Mouse (Mus musculus) midbrain, embryonic 12.5 days (tissue): ENCODE data around the gene Csrnp3. TPM values are rescaled to one million over a fixed set of nuclear protein-coding genes. Genes with fewer than 3 reads are reported as not detected.

Source experiments
- ATAC-seq: fragments of 200-750 bp; cut with Nextera tagmentation; 2 replicates; pipeline ENCODE4 v1.8.0; 2017; ENCODE audit warnings: low read depth, moderate TSS enrichment, moderate library complexity; ENCODE audit not compliant: low FRiP score
- H3K27ac ChIP-seq: fragments of 300-500 bp; sonication (generic); replicated peaks from 2 replicates; pipeline ENCODE4 v1.5.1; 2016; ENCODE audit warnings: mild to moderate bottlenecking
- H3K27me3 ChIP-seq: fragments of 300-500 bp; sonication (generic); 2 replicates; pipeline ENCODE4 v1.6.1; 2016; ENCODE audit warnings: mild to moderate bottlenecking
- H3K36me3 ChIP-seq: fragments of 300-500 bp; sonication (generic); 2 replicates; pipeline ENCODE4 v1.6.1; 2016
- H3K4me1 ChIP-seq: fragments of 300-500 bp; sonication (generic); 2 replicates; pipeline ENCODE4 v1.6.1; 2016
- H3K4me2 ChIP-seq: fragments of 300-500 bp; sonication (generic); replicated peaks from 2 replicates; pipeline ENCODE4 v1.6.1; 2016; ENCODE audit warnings: mild to moderate bottlenecking, moderate library complexity
- H3K4me3 ChIP-seq: fragments of 300-500 bp; sonication (generic); 2 replicates; pipeline ENCODE4 v1.5.1; 2016; ENCODE audit warnings: mild to moderate bottlenecking
- H3K9ac ChIP-seq: fragments of 300-500 bp; sonication (generic); replicated peaks from 2 replicates; pipeline ENCODE4 v1.6.1; 2016; ENCODE audit warnings: mild to moderate bottlenecking, moderate library complexity
- H3K9me3 ChIP-seq: fragments of 300-500 bp; sonication (generic); 2 replicates; pipeline ENCODE4 v1.6.1; 2016; ENCODE audit warnings: mild to moderate bottlenecking
- WGBS: fragments of 180-500 bp; shearing (Covaris S2); methylation state at CpG from one replicate; pipeline ENCODE4 v1.1.7; 2016; 5-methylcytosine and 5-hydroxymethylcytosine counted together
- polyA plus RNA-seq: library from polyadenylated mRNA; unstranded; fragments of >200 nt; fragmentation: Nextera tagmentation; extraction: Ambion mirVana; gene quantifications from 2 replicates; pipeline ENCODE4 v1.2.1, GENCODE M21; 2016

Csrnp3 gene
- polyA plus RNA-seq, 1 experiment from 2014 or later = 32.7 TPM

DNA sequence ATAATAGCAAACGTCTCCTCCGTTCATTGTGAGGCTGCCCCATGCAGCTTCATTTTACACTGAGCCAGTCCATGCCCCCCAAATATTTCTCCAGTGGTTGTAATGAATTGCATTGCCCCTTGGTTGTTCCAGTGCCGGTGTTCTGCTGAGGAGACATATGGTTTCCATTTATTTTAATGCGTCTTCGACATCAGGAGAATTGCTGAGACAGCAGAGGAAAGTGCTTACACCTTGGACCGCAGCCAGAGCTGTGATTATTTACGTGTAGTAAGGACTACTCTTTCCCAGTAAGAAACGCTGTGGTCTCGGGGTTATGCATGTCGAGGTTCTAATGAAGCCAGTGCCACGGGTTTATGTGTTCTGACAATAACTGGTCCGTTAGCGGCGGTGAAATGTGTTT is 147.8 kb downstream of the Csrnp3 start:
- H3K9ac ChIP-seq = no peak overlapping the region
- WGBS = 50% methylated on average over 14 of the region's 14 CpGs

GRCm38 (mm10) chr2:65994886-65995468 is 149.4 kb downstream of the Csrnp3 start:
- Histone ChIP-seq H3K9ac (no peak overlapping the region), H3K9me3 (no peaks in the 10 kb centered on the region), H3K4me3 (no peak overlapping the region), H3K27ac (peak overlapping the region; percentile 89), H3K4me2 (peak overlapping the region; percentile 35), H3K36me3 (no peaks in the 10 kb centered on the region), H3K27me3 (no peaks in the 10 kb centered on the region), H3K4me1 (peaks cover 38% of the 10 kb centered on the region)
- peak; percentile 97 for ATAC-seq
- 13% methylated on average over 13 of the region's 13 CpGs for WGBS

More for the DNA sequence above, 147.8 kb downstream of the Csrnp3 start:
- ATAC-seq = no peak
- H3K4me1 ChIP-seq = peaks cover 38% of the 10 kb centered on the region
- peak overlapping the region; percentile 84 for H3K27ac ChIP-seq
- no peak overlapping the region for H3K4me3 ChIP-seq
- H3K4me2 ChIP-seq = 0 out of 2 replicates have a peak overlapping the region, but pooled peaks have one; percentile 5
- no peaks in the 10 kb centered on the region for H3K36me3 ChIP-seq
- no peaks in the 10 kb centered on the region for H3K27me3 ChIP-seq
- H3K9me3 ChIP-seq = no peaks in the 10 kb centered on the region

GRCm38 (mm10) chr2:65998747-65999146 is 153.2 kb downstream of the Csrnp3 start:
- H3K36me3 ChIP-seq = 0 out of 2 replicates have a peak, but pooled peaks cover 4% of the 10 kb centered on the region
- no peak overlapping the region for H3K4me3 ChIP-seq
- WGBS = 95% methylated on average over 2 of the region's 2 CpGs
- peaks cover 22% of the 10 kb centered on the region for H3K4me1 ChIP-seq
- H3K27ac ChIP-seq = no peak overlapping the region
- H3K4me2 ChIP-seq = no peak overlapping the region
- H3K9ac ChIP-seq = no peak overlapping the region
- no peak for ATAC-seq
- no peaks in the 10 kb centered on the region for H3K27me3 ChIP-seq
- H3K9me3 ChIP-seq = no peaks in the 10 kb centered on the region

DNA sequence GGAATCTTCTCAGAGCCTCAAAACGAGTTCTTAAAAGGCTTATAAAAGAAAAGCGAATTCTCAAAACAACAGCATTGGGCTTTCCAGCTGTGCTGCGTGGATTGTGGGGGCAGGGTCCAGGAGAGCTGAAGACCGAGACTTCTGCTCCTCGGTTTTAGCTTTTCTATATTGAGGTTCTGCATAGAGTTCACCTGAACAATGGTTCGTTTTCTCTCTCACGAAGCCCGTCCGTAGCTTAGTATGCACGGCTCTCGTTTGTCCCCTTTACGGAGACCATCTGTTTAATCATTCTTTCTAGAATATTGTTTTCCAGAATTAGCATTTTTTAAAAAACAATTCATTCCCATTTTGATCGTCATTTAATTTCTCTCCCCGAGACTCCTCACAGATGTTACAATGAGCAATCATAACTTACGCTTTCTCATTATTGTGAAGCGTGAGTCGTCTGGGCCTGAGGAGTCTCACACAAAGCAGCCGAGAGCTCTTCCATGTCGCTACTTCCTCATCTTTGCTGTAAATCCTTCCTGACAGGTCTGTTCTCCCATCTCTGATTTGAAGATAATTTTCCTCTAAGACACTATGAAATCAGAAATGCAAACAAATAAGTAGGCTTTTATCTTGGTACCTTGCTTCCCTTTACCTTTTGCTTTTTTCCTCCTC is 163.6 kb downstream of the Csrnp3 start:
- Histone ChIP-seq H3K4me1 (no peaks in the 10 kb centered on the region), H3K9me3 (no peaks in the 10 kb centered on the region), H3K27me3 (no peaks in the 10 kb centered on the region), H3K36me3 (peaks cover 8% of the 10 kb centered on the region; the same call in 1 of the 2 replicates), H3K4me3 (no peak overlapping the region), H3K4me2 (no peak overlapping the region), H3K9ac (no peak overlapping the region), H3K27ac (0 out of 2 replicates have a peak overlapping the region, but pooled peaks have one; percentile 1)
- no peak for ATAC-seq
- WGBS = 66% methylated on average over 19 of the region's 19 CpGs

GRCm38 (mm10) chr2:66009677-66010076 is 164.1 kb downstream of the Csrnp3 start:
- Histone ChIP-seq H3K4me3 (no peak overlapping the region), H3K9me3 (no peaks in the 10 kb centered on the region), H3K9ac (no peak overlapping the region), H3K27me3 (no peaks in the 10 kb centered on the region), H3K4me1 (no peaks in the 10 kb centered on the region), H3K4me2 (no peak overlapping the region), H3K36me3 (peaks cover 8% of the 10 kb centered on the region; the same call in 1 of the 2 replicates), H3K27ac (no peak overlapping the region)
- WGBS = 79% methylated on average over 2 of the region's 2 CpGs
- no peak for ATAC-seq

DNA sequence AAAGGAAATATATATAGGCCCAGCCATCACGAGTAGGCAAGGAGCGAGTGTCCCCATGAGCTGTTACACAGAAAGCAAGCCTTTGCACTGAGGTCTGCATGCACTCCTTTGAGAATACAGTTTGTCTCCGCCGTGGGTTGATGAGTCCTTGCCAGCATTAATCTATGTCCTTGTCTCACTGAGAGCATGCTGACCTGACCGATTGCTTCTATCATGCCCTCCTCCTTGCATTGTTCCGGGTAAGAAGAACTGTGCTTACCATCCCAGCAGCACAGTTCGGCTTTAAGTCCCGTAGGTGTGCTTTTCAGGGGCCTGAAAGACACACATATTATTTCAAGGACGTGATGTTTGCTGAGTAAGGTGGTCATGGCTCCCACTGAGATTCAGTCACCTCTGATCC is 173.1 kb downstream of the Csrnp3 start:
- H3K36me3 ChIP-seq = peaks cover 41% of the 10 kb centered on the region
- H3K27ac ChIP-seq = no peak overlapping the region
- ATAC-seq = no peak

GRCm38 (mm10) chr2:66019235-66019634 is 173.7 kb downstream of the Csrnp3 start:
- no peak overlapping the region for H3K9ac ChIP-seq
- H3K36me3 ChIP-seq = peaks cover 46% of the 10 kb centered on the region
- H3K27ac ChIP-seq = no peak overlapping the region
- H3K4me2 ChIP-seq = no peak overlapping the region
- no peaks in the 10 kb centered on the region for H3K27me3 ChIP-seq
- H3K4me3 ChIP-seq = no peak overlapping the region
- no peak for ATAC-seq
- H3K9me3 ChIP-seq = no peaks in the 10 kb centered on the region
- no peaks in the 10 kb centered on the region for H3K4me1 ChIP-seq
- WGBS = 93% methylated on average over 19 of the region's 19 CpGs

More for the DNA sequence above, 173.1 kb downstream of the Csrnp3 start:
- Histone ChIP-seq H3K4me3 (no peak overlapping the region), H3K4me1 (no peaks in the 10 kb centered on the region), H3K9me3 (no peaks in the 10 kb centered on the region), H3K4me2 (no peak overlapping the region), H3K27me3 (no peaks in the 10 kb centered on the region), H3K9ac (no peak overlapping the region)
- 88% methylated on average over 9 of the region's 9 CpGs for WGBS

GRCm38 (mm10) chr2:66023419-66023818 is 177.9 kb downstream of the Csrnp3 start:
- H3K27ac ChIP-seq = no peak overlapping the region
- ATAC-seq = no peak
- H3K9me3 ChIP-seq = no peaks in the 10 kb centered on the region
- no peaks in the 10 kb centered on the region for H3K4me1 ChIP-seq
- H3K36me3 ChIP-seq = peaks cover 54% of the 10 kb centered on the region
- H3K9ac ChIP-seq = no peak overlapping the region
- no peak overlapping the region for H3K4me3 ChIP-seq
- WGBS = 92% methylated on average over 9 of the region's 9 CpGs
- no peaks in the 10 kb centered on the region for H3K27me3 ChIP-seq
- H3K4me2 ChIP-seq = no peak overlapping the region

DNA sequence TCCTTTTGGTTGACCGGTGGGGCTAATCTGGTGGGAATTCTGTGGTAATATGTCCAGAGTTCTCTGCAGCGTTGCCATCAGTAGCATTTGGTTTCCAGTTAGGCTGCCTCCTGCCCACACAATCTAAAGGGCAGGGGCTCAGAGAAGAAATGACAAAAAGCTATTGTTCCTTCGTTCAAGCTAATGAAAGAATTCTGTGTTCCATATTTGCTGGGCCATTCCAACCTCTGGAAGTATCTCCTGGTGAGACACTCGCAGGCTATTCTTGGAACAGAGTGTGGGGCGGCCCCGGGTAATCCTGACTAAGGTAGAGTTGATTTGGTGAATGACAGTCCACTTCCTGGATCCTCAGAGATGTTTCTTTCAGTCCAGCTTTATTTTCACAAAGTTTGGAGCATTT is 179.3 kb downstream of the Csrnp3 start:
- H3K9ac ChIP-seq = no peak overlapping the region
- ATAC-seq = no peak
- H3K27me3 ChIP-seq = no peaks in the 10 kb centered on the region
- H3K4me3 ChIP-seq = no peak overlapping the region
- H3K4me2 ChIP-seq = no peak overlapping the region
- no peaks in the 10 kb centered on the region for H3K9me3 ChIP-seq
- WGBS = 76% methylated on average over 6 of the region's 6 CpGs
- peaks cover 9% of the 10 kb centered on the region; the same call in 1 of the 2 replicates for H3K4me1 ChIP-seq
- no peak overlapping the region for H3K27ac ChIP-seq
- peaks cover 46% of the 10 kb centered on the region for H3K36me3 ChIP-seq

- ATAC-seq = peak; percentile 96
- 12% methylated on average over 5 of the region's 5 CpGs for WGBS
- Histone ChIP-seq H3K9me3 (no peaks in the 10 kb centered on the region), H3K4me2 (no peak overlapping the region), H3K4me3 (no peak overlapping the region), H3K9ac (no peak overlapping the region), H3K27me3 (no peaks in the 10 kb centered on the region; the same call in 1 of the 2 replicates), H3K4me1 (peaks cover 10% of the 10 kb centered on the region; the same call in 1 of the 2 replicates), H3K27ac (peak overlapping the region; percentile 54), H3K36me3 (peaks cover 12% of the 10 kb centered on the region; the same call in 1 of the 2 replicates)
Measured at GRCm38 (mm10) chr2:66028812-66029211, 183.2 kb downstream of the Csrnp3 start.

- ATAC-seq = peak; percentile 50
- H3K4me1 ChIP-seq = peaks cover 6% of the 10 kb centered on the region
- WGBS = 64% methylated on average over 9 of the region's 9 CpGs
Measured at GRCm38 (mm10) chr2:66034907-66035679, 189.5 kb downstream of the Csrnp3 start.

DNA sequence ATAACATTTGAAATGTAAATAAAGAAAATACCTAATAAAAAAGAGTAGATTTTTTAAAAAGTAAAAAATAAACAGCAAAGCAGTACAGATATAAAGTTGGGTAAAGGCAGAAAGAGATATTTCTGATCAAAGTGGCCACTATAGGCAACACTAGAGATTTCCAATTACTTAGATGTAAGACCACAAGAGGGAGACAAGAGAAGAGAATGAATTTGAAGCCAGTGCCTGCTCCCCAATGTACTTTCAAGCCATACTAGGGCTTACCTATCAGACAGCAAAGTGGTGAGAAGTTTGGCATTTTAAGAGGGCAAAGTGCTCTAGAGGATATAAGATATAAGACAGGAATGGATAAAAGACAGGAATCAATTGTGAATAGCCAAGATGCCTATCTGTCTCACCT is 195.0 kb downstream of the Csrnp3 start:
- no peak overlapping the region for H3K4me2 ChIP-seq
- no peak overlapping the region for H3K9ac ChIP-seq
- H3K27ac ChIP-seq = 0 out of 2 replicates have a peak overlapping the region, but pooled peaks have one; percentile 25
- ATAC-seq = no peak
- peaks cover 26% of the 10 kb centered on the region for H3K4me1 ChIP-seq
- H3K27me3 ChIP-seq = 0 out of 2 replicates have a peak, but pooled peaks cover 3% of the 10 kb centered on the region
- H3K9me3 ChIP-seq = no peaks in the 10 kb centered on the region
- H3K4me3 ChIP-seq = no peak overlapping the region
- no peaks in the 10 kb centered on the region for H3K36me3 ChIP-seq

More at GRCm38 (mm10) chr2:66034907-66035679, 189.5 kb downstream of the Csrnp3 start:
- H3K27me3 ChIP-seq = peaks cover 3% of the 10 kb centered on the region; the same call in 1 of the 2 replicates
- no peak overlapping the region for H3K4me3 ChIP-seq
- no peak overlapping the region for H3K27ac ChIP-seq
- no peak overlapping the region for H3K9ac ChIP-seq
- no peaks in the 10 kb centered on the region for H3K36me3 ChIP-seq
- H3K9me3 ChIP-seq = no peaks in the 10 kb centered on the region
- no peak overlapping the region for H3K4me2 ChIP-seq
